Mouse (Mus musculus) forebrain, embryonic 14.5 days (tissue): ENCODE measurements around the gene Ipo4. TPM values are rescaled to one million over a fixed set of nuclear protein-coding genes. Genes with fewer than 3 reads are reported as not detected.

ENCODE experiments used
- ATAC-seq: fragments of 200-750 bp; cut with Nextera tagmentation; 2 replicates; pipeline ENCODE4 v1.8.0; 2017; ENCODE audit warnings: mild to moderate bottlenecking, moderate library complexity
- DNase-seq: peaks from one replicate; pipeline ENCODE4 v3.0.0-alpha.2; 2015; ENCODE audit warnings: low spot score
- H3K27ac ChIP-seq: fragments of 300-500 bp; sonication (generic); 2 replicates; pipeline ENCODE4 v1.5.1; 2014; ENCODE audit warnings: low read depth, mild to moderate bottlenecking, control low read depth, low read length, moderate library complexity
- H3K27me3 ChIP-seq: fragments of 300-500 bp; sonication (generic); replicated peaks from 2 replicates; pipeline ENCODE4 v1.6.1; 2014; ENCODE audit warnings: low read length, control low read depth, mixed read lengths; ENCODE audit not compliant: control insufficient read depth, insufficient read depth
- H3K36me3 ChIP-seq: fragments of 300-500 bp; sonication (generic); 2 replicates; pipeline ENCODE4 v1.6.1; 2014; ENCODE audit warnings: low read length, control low read depth; ENCODE audit not compliant: control insufficient read depth, insufficient read depth
- H3K4me1 ChIP-seq: fragments of 300-500 bp; sonication (generic); 2 replicates; pipeline ENCODE4 v1.6.1; 2014; ENCODE audit warnings: antibody characterized with exemption, low read length, control low read depth; ENCODE audit not compliant: control insufficient read depth, insufficient read depth
- H3K4me2 ChIP-seq: fragments of 300-500 bp; sonication (generic); 2 replicates; pipeline ENCODE4 v1.6.1; 2014; ENCODE audit warnings: mild to moderate bottlenecking, control low read depth, low read length
- H3K4me3 ChIP-seq: fragments of 300-500 bp; sonication (generic); 2 replicates; pipeline ENCODE4 v1.5.1; 2014; ENCODE audit warnings: low read depth, low read length, control low read depth
- H3K9ac ChIP-seq: fragments of 300-500 bp; sonication (generic); 2 replicates; pipeline ENCODE4 v1.6.1; 2014; ENCODE audit warnings: mild to moderate bottlenecking, low read length, control low read depth, moderate library complexity
- H3K9me3 ChIP-seq: fragments of 300-500 bp; sonication (generic); replicated peaks from 2 replicates; pipeline ENCODE4 v1.6.1; 2016; ENCODE audit warnings: low read length, control low read depth, mixed read lengths; ENCODE audit not compliant: control insufficient read depth
- WGBS: fragments of 180-500 bp; shearing (Covaris S2); extraction: QIAGEN DNeasy Blood & Tissue Kit; methylation state at CpG from one replicate; pipeline ENCODE4 v1.1.7; 2014; 5-methylcytosine and 5-hydroxymethylcytosine counted together
- polyA plus RNA-seq: library from polyadenylated mRNA; unstranded; fragments of >200 nt; fragmentation: Nextera tagmentation; extraction: Ambion mirVana; gene quantifications from 2 replicates; pipeline ENCODE4 v1.2.1, GENCODE M21; 2014

Ipo4 gene
- polyA plus RNA-seq, 1 experiment from 2014 or later, result 80.8 TPM

DNA sequence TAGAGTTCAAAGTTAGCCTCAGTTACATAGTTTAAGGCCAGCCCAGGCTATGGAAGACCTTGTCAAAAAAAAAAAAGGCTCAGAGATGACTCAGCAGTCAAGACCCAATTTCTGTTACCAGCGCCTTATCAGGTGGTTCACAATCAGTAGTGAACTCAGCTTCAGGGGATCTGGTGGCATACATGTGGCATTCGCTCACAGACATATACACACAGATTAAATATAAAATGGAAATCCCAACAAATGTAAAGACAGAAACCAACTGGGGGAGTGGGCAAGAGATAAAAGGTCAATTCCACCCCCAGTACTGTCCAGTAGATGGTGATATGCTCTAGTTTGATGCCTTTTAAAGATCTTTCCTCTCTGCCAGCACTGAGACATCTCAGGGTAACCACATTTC, 49.6 kb downstream of the Ipo4 start:
- 97% methylated on average over 2 of the region's 2 CpGs for WGBS

DNA sequence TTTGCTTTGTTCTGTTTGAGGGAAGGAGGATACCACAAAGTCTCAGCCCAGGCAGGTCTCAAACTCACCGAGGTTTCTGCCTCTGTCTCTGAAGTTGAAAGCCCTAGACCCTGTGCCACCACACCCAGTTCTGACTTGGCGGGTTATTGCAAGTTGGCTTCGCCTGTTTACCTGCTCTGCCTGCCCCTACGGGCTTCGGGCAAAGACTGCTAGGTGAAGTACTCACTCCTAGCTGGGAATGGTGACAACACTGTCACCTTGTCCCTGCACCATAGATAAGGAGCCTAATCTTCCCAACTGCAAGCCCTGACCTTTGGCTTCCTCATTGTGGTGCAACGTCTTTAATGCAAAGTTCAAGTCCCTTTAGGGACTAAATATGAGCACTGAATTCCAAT, 50.2 kb downstream of the Ipo4 start:
- peaks cover 7% of the 10 kb centered on the region; the same call in 1 of the 2 replicates for H3K4me1 ChIP-seq
- no peak for DNase-seq
- no peaks in the 10 kb centered on the region for H3K9me3 ChIP-seq
- no peaks in the 10 kb centered on the region for H3K27me3 ChIP-seq
- H3K4me2 ChIP-seq, result peak overlapping the region; percentile 67; the same call in 1 of the 2 replicates
- H3K9ac ChIP-seq, result 0 out of 2 replicates have a peak overlapping the region, but pooled peaks have one; percentile 67
- H3K4me3 ChIP-seq, result peak overlapping the region; percentile 39; the same call in 1 of the 2 replicates
- H3K36me3 ChIP-seq, result peaks cover 11% of the 10 kb centered on the region; the same call in 1 of the 2 replicates
- H3K27ac ChIP-seq, result no peak overlapping the region
- no peak for ATAC-seq
- WGBS, result 64% methylated on average over 6 of the region's 6 CpGs

More for the DNA sequence above, 49.6 kb downstream of the Ipo4 start:
- DNase-seq (no peak), ATAC-seq (no peak)
- Histone ChIP-seq H3K4me2 (no peak overlapping the region), H3K9me3 (no peaks in the 10 kb centered on the region), H3K27ac (no peak overlapping the region), H3K9ac (no peak overlapping the region), H3K27me3 (no peaks in the 10 kb centered on the region), H3K36me3 (peaks cover 11% of the 10 kb centered on the region; the same call in 1 of the 2 replicates), H3K4me1 (peaks cover 7% of the 10 kb centered on the region; the same call in 1 of the 2 replicates), H3K4me3 (no peak overlapping the region)

DNA sequence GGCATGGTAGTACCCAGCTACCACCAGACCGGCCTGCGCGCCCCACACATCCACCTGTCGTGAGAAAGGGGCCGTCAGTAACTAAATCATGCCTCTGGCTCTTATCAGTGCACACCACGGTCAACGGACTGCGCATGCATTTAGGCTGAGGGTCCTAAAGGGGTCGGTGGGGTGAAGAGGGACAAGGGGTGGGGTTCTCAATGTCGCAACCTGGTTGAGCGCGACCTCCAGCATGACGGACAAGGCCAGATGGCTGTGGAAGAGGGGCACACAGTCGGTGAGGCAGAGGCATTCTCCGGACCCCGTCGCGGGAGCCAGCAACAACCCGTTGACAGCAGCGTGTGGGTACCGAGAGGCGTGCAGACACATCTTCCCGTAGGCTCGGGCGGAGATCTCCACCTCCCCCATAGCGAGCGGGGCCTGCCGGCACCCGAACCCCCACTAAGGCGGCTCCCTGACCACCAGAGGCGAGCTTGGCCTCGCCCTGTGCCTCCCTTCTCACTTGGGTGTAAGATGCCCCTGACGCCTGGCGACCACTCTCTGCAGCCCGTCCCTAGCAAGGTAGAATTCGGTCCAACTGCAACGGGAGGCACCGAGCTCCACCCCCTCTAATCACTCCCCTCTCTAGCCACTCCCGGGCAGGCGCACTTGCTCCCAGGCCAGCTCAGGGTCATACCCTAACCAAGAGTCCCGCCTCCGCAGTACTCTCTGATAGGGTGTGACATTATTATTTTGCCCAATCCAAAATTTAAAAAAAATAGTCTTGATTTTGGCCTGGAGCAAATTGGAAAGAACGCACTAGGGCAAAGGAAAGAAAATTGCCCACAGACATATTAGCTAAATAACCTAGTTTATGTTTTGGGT, 50.8 kb downstream of the Ipo4 start, which contains the start of gene Emc9:
TSS of gene Emc9 (minus strand) at position 601 of the 864 bp plus-strand sequence.
- ATAC-seq, result peak; percentile 56
- Histone ChIP-seq H3K36me3 (peaks cover 15% of the 10 kb centered on the region), H3K9ac (peak within 1 kb of the TSS; percentile 67), H3K4me2 (peak within 1 kb of the TSS; percentile 67), H3K27ac (no peak within 1 kb of the TSS), H3K4me1 (peaks cover 2% of the 10 kb centered on the region; the same call in 1 of the 2 replicates), H3K9me3 (no peaks in the 10 kb centered on the region), H3K4me3 (peak within 1 kb of the TSS; percentile 39), H3K27me3 (no peaks in the 10 kb centered on the region)
- DNase-seq, result peak; percentile 25
- WGBS, result 2% methylated on average over 43 of the region's 43 CpGs

- H3K27me3 ChIP-seq, result no peaks in the 10 kb centered on the region
- H3K27ac ChIP-seq, result no peak overlapping the region
- H3K9ac ChIP-seq, result peak overlapping the region; percentile 67
- no peaks in the 10 kb centered on the region for H3K9me3 ChIP-seq
- no peak for DNase-seq
- ATAC-seq, result no peak
- H3K4me2 ChIP-seq, result peak overlapping the region; percentile 67
- peak overlapping the region; percentile 39 for H3K4me3 ChIP-seq
- H3K36me3 ChIP-seq, result peaks cover 15% of the 10 kb centered on the region
- WGBS, result 32% methylated on average over 5 of the region's 5 CpGs
- H3K4me1 ChIP-seq, result no peaks in the 10 kb centered on the region
These were observed 51.5 kb downstream of the Ipo4 start for GRCm38 (mm10) chr14:55584303-55584701.

- no peak overlapping the region for H3K27ac ChIP-seq
- no peak overlapping the region for H3K4me3 ChIP-seq
- ATAC-seq (no peak), DNase-seq (no peak)
- H3K4me1 ChIP-seq, result peaks cover 6% of the 10 kb centered on the region; the same call in 1 of the 2 replicates
- H3K4me2 ChIP-seq, result no peak overlapping the region
- 73% methylated on average over 9 of the region's 9 CpGs for WGBS
- H3K27me3 ChIP-seq, result no peaks in the 10 kb centered on the region
- no peak overlapping the region for H3K9ac ChIP-seq
- H3K36me3 ChIP-seq, result peaks cover 9% of the 10 kb centered on the region
- H3K9me3 ChIP-seq, result no peaks in the 10 kb centered on the region
These were observed 53.6 kb downstream of the Ipo4 start for GRCm38 (mm10) chr14:55581981-55582681.

DNA sequence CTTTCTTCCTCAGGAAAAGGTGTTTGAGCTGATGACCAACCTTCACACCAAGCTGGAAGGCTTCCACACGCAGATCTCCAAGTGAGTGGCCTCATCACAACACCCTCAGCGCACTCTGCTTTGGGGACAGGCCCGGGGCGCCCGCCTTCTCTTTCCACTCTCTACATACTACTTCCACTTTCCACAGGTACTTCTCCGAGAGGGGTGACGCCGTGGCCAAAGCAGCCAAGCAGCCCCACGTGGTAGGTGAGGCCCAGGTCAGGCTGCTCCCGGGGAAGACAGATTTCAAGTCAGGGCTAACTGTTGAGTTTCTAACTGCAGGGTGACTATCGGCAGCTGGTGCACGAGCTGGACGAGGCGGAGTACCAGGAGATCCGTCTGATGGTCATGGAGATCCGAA, 55.0 kb downstream of the Ipo4 start:
- DNase-seq, result no peak
- WGBS, result 93% methylated on average over 16 of the region's 16 CpGs
- Histone ChIP-seq H3K27me3 (no peaks in the 10 kb centered on the region), H3K9ac (no peak overlapping the region), H3K4me3 (no peak overlapping the region), H3K27ac (no peak overlapping the region), H3K9me3 (no peaks in the 10 kb centered on the region), H3K36me3 (peaks cover 9% of the 10 kb centered on the region), H3K4me2 (no peak overlapping the region), H3K4me1 (peaks cover 6% of the 10 kb centered on the region; the same call in 1 of the 2 replicates)
- no peak for ATAC-seq

- Histone ChIP-seq H3K4me1 (peaks cover 6% of the 10 kb centered on the region; the same call in 1 of the 2 replicates), H3K9me3 (no peaks in the 10 kb centered on the region), H3K36me3 (peaks cover 9% of the 10 kb centered on the region), H3K4me2 (no peak overlapping the region), H3K27me3 (no peaks in the 10 kb centered on the region), H3K9ac (no peak overlapping the region), H3K27ac (no peak overlapping the region), H3K4me3 (no peak overlapping the region)
- ATAC-seq (no peak), DNase-seq (no peak)
- WGBS, result 88% methylated on average over 23 of the region's 23 CpGs
These were observed 56.0 kb downstream of the Ipo4 start for GRCm38 (mm10) chr14:55579511-55580496.

- peak; percentile 55 for DNase-seq
- WGBS, result 29% methylated on average over 6 of the region's 6 CpGs
- H3K9me3 ChIP-seq, result no peaks in the 10 kb centered on the region
- H3K27me3 ChIP-seq, result no peaks in the 10 kb centered on the region
- H3K9ac ChIP-seq, result peak overlapping the region; percentile 94
- peak overlapping the region; percentile 89 for H3K4me2 ChIP-seq
- ATAC-seq, result no peak
- H3K36me3 ChIP-seq, result peaks cover 9% of the 10 kb centered on the region
- H3K4me1 ChIP-seq, result peaks cover 6% of the 10 kb centered on the region; the same call in 1 of the 2 replicates
- H3K27ac ChIP-seq, result peak overlapping the region; percentile 88
- peak overlapping the region; percentile 65 for H3K4me3 ChIP-seq
These were observed 57.0 kb downstream of the Ipo4 start for GRCm38 (mm10) chr14:55578668-55579269.
